Mouse (Mus musculus) ES-E14 (cell line): ENCODE data around the gene C1ql4.

Experiments
- CHD2 ChIP-seq: IDR thresholded peaks from 2 replicates; pipeline ENCODE4 v1.6.1; 2014; ENCODE audit warnings: mild to moderate bottlenecking, low read depth, low read length, inconsistent platforms
- HCFC1 ChIP-seq: IDR thresholded peaks from 2 replicates; pipeline ENCODE4 v1.6.1; 2012; ENCODE audit warnings: low read length, inconsistent platforms, borderline replicate concordance; ENCODE audit not compliant: insufficient read depth
- MAFK ChIP-seq: IDR thresholded peaks from 2 replicates; pipeline ENCODE4 v1.6.1; 2014; ENCODE audit warnings: mild to moderate bottlenecking, low read depth, low read length, inconsistent platforms; ENCODE audit not compliant: insufficient read depth
- ZNF384 ChIP-seq: IDR thresholded peaks from 2 replicates; pipeline ENCODE4 v1.6.1; 2012; ENCODE audit warnings: low read depth, low read length, inconsistent platforms

GRCm38 (mm10) chr15:99049473-99050253, 38.0 kb downstream of the C1ql4 start:
- no peak for TF ChIP-seq MAFK
- no peak for TF ChIP-seq CHD2
- no peak for TF ChIP-seq ZNF384
- no peak for TF ChIP-seq HCFC1
